Mouse (Mus musculus) kidney, postnatal 25 days (tissue): ENCODE data around the gene Kif12.

ENCODE experiments used
- DNase-seq, 2 experiments: peaks; one replicate each; pipeline ENCODE4 v3.0.0; 2021; ENCODE audit warnings: mixed read lengths in 2 of 2

Kif12 gene

GRCm38 (mm10) chr4:63158192-63158591 lies 13.7 kb downstream of the Kif12 start:
- peak in 1 of 2 experiments; percentile 74 for DNase-seq

- DNase-seq = peak; percentile 72 to 88
These were observed 15.0 kb downstream of the Kif12 start for GRCm38 (mm10) chr4:63156726-63157634.

GRCm38 (mm10) chr4:63155596-63155995 lies 16.3 kb downstream of the Kif12 start:
- DNase-seq = peak in 1 of 2 experiments; percentile 22

GRCm38 (mm10) chr4:63154699-63155098 lies 17.2 kb downstream of the Kif12 start, which contains the start of gene Ambp:
TSS of gene Ambp (minus strand) at chr4:63154799.
- DNase-seq = peak in 1 of 2 experiments; percentile 10

GRCm38 (mm10) chr4:63154028-63154427 lies 17.9 kb downstream of the Kif12 start:
- peak in 1 of 2 experiments; percentile 12 for DNase-seq

GRCm38 (mm10) chr4:63151127-63151526 lies 20.8 kb downstream of the Kif12 start:
- DNase-seq = no peak

- no peak for DNase-seq
These were observed 24.7 kb downstream of the Kif12 start for GRCm38 (mm10) chr4:63147268-63147667.

- no peak for DNase-seq
These were observed 41.9 kb downstream of the Kif12 start for GRCm38 (mm10) chr4:63129891-63130624.

- DNase-seq = peak in 1 of 2 experiments; percentile 15
These were observed 47.0 kb downstream of the Kif12 start for GRCm38 (mm10) chr4:63124861-63125466.

- DNase-seq = peak; percentile 85 to 86
These were observed 53.1 kb downstream of the Kif12 start for GRCm38 (mm10) chr4:63118639-63119437.
